Mouse (Mus musculus) left cerebral cortex, postnatal 14 days (tissue): ENCODE data around the gene Slc16a10. TPM values are rescaled to one million over a fixed set of nuclear protein-coding genes. Genes with fewer than 3 reads are reported as not detected.

ENCODE experiments used
- DNase-seq, 2 experiments: peaks; one replicate each; pipeline ENCODE4 v3.0.0; 2021 to 2022; ENCODE audit warnings: low spot score in 2 of 2, mixed read lengths in 1 of 2
- intact Hi-C: fragments of 180-260 bp; cut with DNase I; formaldehyde crosslinking; loops from one replicate; pipeline ENCODE4 v1.15.1; 2025
- total RNA-seq, 2 experiments: library from RNA; stranded (reverse); gene quantifications; 2 replicates each; pipeline ENCODE4 v1.2.3; 2021

The Slc16a10 gene
- total RNA-seq, 2 experiments from 2014 or later, result 2.7 to 3.9 TPM

DNA sequence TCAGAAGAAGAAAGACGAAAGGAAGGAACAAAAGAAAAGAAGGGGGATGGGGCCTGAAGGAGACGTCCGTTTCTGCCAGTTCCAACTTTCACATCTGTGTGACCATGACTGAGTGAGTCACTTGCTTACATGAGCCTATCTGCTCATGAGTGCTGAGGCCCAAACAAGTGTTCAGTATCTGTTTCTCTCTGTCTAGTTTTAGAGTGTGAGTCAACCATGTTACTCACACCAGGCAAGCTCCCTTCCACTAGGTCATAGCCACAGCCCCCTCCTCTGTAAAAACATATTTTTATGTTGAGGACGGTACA is 10.4 kb upstream of the Slc16a10 start:
- no peak for DNase-seq
- intact Hi-C loops, result no loop called here

DNA sequence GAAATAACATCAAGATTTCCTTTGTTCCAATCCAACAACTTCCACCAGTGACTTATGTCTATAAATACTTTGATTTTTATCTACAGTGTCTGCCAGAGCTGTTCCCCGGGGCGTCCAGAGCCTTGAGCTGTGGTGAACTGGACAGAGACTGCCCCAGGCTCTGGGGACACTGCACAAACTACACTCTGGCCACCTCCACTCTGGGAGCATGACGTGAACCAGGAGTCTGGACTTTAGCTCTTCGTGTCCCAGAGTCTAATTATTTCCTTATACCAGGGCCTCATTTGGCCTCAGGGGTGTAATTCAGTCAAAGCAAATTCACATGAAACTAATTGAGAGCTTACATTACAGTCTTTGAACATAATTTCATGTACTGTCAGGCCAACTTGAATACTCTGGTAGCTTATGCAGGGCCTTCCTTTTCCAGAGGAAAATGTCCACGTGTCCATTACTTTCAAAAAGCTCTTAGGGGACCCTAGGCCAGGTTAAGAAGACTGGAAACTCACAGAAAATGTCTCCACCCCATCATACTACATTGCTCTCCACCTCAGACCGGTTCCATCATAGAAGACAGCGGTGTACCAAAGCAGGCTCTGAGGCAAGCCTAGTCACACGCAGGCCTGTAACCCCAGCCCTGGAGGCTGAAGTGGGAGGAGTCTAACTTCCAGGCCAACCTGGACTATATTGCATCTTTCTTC is 9.9 kb upstream of the Slc16a10 start:
- intact Hi-C loops, result no loop called here

DNA sequence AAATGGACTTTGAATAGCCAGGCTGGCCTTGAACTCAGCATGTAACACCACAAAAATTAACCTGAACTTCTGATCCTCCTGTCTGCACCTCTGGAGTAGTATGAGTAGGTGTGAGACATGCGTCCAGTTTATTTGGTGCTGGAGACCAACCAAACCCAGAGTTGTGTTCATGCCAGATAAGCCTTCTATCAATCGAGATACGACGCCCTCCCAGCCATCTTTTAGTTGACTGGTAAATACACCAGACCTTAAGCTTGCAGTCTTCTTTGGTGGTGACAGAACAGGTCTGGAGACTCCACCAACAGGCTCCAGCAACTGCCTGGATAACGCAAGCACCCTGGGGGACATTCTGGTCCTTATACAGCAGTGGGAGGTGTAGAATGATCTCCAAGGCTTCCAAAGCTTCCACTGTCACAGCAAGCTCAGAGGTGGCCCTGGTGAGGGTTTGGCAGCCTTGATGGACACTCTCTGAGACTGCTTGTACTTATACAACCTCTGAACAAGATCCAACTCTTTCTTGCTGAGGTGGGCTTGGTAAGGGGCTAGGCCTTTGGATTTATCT is 7.6 kb upstream of the Slc16a10 start:
- no peak for DNase-seq
- intact Hi-C loops, result no loop called here

More for the DNA sequence above, 9.9 kb upstream of the Slc16a10 start:
- DNase-seq, result no peak

DNA sequence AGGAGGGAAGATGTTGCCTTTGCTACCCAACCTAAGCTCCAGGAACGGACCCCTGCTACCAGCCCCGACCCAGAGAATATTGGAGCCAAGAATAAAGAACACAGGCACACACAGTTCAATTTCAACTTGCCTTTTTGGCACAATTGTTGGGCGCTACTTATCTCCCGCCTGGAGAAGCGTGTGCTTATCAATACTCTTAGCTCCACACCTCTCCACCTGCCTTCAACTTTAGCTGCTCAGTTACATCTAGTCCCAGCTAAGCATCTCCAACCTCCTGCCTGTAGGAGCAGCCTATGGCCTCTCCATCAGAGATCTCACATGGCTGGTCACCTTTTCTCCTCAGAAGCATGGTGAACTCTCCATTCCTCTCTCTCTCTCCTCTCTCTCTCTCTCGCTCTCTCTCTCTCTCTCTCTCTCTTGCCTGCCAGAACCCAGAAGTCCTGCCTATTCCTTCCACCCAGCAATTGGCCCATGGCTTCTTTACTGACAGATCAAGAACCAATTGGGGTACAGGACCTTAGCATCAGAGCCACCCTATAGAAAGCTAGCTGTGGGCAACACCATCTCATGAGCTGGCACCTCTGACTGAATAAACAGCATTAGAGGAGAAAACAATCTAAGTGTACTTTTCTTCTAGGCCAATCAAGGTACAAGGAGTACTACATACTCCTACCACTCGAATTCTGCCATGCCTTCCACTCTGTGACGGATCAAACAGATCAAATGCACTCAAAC is 5.4 kb upstream of the Slc16a10 start:
- intact Hi-C loops, result no loop called here

DNA sequence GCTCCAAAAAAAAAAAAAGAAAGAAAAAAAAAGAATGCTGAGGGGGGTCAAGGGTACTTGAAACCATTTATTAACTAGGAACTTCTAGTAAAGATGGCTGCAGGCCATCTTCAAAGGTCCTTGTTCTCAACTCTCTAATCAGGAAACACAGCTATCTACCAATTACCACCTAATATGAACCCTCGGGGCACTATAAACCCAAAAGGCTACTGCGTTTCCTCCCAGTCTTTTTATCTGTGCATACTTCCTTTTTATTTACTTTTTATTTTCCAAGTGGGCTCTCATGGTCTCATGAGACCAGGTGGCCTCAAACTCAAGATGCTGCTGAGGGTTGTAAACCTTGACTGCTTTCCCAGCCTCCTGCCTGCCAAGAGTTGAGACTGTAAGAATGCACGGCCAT is 4.4 kb upstream of the Slc16a10 start:
- intact Hi-C loops, result no loop called here
- no peak for DNase-seq

More for the DNA sequence above, 5.4 kb upstream of the Slc16a10 start:
- no peak for DNase-seq

DNA sequence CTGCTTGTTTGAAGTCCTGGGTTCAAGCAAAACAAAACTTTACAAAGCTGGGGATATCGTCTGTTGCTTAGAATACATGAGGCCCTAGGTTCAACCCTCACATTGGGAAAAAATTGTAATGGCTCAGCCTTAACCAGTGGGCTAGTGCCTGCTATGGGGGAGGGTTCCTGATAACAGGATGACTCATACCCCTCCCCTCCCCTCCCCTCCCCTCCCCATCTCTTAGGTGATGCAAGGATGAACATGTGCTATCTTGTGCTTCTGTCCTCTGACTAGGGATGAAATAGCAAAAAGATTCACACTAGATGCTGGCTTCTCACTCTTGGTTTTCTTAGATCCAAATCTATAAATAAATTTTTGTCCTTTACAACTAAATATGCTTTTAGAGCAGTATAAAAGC is 2.8 kb upstream of the Slc16a10 start:
- intact Hi-C loops, result no loop called here

DNA sequence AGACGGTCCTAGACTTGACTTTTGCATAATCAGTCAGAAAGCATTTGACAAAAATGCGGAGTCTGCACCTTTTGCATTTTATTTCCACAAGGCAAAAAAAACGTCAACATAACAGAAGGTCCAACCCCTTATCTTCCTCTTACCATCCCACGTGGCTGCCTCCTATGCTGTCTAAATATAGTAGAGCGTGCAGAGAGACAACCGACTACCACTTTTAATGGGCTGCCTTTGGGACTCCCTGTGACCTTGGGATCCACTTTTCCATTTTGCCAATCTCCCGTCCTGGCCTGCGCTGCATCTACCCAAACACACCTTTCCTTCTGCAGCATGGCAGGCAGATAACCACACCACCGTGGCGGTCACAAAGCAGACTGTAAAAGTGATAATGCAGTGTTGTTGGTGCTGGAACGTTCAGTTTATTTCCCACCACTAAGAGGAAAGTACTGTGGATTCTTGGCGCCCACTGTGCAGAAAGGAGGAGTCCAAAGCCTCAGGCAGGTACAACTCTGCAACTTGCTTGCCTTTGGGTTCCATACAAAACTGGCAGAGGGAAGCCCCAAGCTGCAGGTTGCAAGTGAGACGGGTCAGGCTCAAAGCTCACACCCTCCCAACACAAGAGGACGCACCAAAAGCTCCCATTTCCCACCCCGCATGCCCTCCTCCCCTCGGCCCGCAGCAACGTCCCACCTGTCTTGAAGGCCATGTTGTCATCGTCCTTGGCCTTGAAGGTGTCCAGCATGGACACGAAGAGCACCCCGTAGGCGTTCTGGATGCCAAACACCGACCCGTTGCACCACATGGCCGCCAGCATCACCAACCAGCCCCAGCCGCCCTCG is 824 bp downstream of the Slc16a10 start:
- no peak for DNase-seq

More for the DNA sequence above, 2.8 kb upstream of the Slc16a10 start:
- no peak for DNase-seq

DNA sequence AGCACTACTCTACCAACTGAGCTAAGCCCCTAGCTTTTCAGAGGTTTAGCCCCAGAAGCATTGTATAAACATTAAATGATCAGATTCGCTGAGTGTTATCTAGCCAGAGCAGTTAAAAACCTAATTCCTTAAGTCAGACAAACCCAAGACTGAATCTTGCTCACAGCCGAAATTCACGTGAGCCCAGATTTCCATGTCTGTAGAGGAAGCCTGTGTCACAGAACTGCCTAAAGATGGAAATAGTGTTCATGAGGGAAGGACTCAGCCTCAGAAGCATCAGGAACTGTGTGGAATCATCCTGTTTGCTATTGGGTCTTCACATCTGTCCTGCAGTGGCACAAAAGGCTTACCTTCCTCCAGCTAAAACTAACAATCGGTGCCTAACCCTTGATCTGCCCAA is 2.4 kb downstream of the Slc16a10 start:
- intact Hi-C loops, result no loop called here
- no peak for DNase-seq

More for the DNA sequence above, 824 bp downstream of the Slc16a10 start:
- intact Hi-C loops, result no loop called here

DNA sequence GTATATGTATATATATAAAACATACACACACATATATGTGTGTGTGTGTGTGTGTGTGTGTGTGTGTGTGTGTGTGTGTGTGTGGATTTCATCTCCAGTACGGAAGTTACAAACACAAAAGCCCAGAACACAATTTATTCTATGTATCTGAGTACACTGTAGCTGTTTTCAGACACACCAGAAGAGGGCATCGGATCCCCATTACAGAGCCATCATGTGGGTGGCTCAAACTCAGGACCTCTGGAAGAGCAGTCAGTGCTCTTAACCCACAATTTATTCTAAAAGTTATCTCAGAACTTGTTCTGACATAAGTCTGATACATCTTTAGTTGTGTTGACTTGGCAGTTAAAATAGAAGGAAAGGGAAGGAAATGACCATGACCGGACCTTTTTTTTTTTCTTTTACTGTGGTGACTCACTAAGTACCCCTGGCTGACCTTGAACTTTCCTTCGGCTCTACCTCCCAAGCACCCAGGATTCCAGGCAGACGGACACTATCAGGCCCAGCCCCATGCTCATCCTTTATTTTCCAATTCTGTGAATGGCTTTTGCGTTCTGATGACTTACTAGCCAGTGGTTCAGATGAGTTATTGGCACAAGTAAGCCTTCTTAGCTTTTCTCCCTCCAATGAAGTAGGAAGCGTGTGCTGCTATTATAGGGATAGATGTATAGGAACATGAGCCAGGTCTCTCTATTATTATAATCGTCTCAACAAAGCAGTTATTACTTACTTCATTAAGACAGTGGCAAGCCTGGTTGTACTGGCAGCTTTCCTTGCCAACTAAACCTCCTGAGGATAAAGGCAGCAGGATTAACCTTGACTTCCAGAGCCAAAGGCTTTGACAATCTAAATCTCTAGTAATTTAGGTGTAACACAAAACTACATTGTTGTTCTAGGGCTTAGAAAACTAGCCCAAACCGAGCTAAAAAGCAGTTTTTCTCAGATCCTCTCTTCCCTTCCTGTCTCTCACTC is 6.0 kb downstream of the Slc16a10 start:
- intact Hi-C loops, result no loop called here
- no peak for DNase-seq

DNA sequence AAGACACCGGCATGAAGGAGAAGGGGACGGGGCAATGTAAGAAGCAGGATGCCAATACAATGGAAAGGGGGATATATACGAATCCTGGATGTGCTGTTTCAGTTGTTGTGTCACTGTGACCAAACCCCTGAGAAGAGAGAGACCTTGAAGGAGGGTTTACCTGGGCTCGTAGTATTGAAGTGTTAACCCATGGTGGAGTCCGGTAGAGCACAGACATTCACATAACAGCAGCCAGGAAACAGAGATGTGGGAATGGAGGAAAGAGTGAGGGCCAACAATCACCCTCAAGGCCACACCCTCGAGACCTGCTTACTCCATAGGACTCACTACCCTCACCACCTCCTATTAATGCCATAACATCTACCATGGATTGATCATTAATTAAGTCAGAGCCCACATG is 7.2 kb downstream of the Slc16a10 start:
- DNase-seq, result no peak
- intact Hi-C loops, result no loop called here

DNA sequence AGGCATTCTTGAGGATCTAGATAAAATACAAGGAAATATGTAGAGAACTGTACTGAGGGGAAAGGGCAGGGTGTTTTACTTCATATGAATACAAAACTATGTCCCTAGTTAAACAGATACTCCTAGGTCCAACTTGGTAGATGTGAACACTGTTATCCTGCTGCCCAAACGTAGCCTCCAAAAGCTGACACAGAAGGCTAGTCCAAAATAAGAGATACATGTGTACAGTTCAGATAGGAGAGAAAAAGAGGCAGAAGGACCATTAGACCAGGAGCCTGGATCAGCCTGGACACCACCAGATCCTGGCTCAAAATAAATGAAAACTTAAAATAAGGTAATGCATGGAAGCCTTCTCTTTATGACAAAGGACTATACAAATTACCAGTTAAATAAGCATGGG is 8.4 kb downstream of the Slc16a10 start:
- DNase-seq, result no peak
- intact Hi-C loops, result no loop called here

DNA sequence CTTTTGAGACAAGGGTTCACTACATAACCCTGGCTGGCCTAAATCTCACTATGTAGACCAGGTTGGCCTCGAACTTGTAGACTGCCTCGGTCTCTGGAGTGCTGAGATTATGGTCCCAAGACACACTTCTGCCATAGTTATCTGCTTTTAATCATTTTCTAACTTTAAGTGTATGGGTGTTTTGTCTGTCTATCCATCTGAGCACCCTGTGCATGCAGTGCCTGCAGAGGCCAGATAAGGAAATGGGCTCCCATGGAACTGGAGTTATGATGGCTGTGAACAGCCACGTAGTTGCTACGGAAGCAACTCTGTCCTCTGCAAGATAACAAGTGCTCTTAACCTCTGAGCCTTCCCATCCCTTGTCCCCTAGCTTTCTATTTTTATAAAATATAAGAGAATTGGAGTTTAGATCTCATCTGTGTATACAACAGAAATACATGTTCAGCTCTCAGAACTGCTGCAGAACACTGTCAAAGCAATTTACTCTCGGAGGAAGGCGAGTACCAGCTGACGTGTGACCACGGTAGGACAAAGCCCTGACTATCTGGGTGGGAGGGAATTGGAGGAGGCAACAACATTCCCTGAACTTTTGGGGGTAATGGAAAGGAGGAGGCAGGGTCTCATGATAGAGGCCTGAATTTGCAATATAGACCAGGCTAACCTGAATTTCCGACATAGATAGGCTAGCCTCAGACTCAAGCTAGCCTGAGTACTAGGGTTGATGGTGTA is 10.2 kb downstream of the Slc16a10 start:
- intact Hi-C loops, result no loop called here
- DNase-seq, result no peak

DNA sequence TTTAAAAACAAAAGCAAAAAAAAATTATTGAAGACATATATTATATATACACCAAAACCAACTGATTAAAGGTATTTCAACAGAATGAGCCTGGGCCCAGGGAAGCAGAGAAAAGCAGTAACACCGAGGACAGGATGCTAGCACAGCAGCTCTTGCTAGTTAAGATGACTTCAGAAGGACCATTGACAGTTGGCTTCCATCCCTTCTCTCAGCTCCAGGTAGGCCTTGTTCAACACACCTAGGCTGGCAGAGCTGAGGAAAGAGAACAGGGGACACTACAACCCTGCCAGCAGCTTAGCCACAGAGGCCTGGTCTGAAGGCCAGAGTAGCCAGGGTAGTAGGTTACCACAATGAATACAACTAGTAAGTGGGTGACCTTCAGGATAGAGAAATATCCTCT is 11.9 kb downstream of the Slc16a10 start:
- intact Hi-C loops, result no loop called here
- DNase-seq, result no peak

DNA sequence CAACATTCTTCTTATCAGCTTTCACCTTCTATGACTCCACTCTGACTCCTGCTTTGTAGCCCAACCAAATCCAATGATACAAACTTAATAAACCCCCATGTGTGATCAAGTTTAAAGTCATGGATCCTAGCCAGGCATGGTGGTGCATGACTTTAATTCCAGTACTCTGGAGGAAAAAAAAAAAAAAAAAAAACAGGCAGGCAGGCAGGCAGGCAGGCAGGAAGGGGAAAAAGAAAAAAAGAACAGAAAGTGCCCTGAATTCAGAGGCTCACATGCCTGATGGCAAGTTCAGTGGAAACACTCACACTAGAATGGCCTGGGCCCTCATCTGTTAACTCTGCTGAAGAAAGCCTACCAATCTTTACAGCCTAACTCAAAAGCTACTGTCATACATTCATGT is 12.9 kb downstream of the Slc16a10 start:
- intact Hi-C loops, result no loop called here

DNA sequence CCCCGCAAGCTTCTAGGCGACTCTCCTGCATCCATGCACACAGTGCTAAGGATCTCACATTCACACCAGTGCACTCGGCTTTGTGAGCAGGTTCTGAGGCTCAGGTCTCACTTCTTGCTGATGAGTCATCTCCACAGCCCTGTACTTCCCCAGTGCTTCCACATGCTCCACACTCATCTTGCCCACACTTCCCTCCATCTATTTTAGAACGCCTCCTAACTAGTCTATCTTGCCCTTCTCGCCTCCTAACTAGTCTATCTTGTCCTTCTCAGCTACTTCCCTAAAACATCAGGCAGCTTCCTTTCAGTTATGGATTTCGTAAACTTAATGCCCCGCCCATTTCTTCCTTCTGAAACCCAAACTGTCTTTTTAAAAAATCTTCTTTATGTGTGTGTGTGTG is 13.6 kb downstream of the Slc16a10 start:
- DNase-seq, result peak; percentile 36 to 48
- intact Hi-C loops, result no loop called here

More for the DNA sequence above, 12.9 kb downstream of the Slc16a10 start:
- no peak for DNase-seq

DNA sequence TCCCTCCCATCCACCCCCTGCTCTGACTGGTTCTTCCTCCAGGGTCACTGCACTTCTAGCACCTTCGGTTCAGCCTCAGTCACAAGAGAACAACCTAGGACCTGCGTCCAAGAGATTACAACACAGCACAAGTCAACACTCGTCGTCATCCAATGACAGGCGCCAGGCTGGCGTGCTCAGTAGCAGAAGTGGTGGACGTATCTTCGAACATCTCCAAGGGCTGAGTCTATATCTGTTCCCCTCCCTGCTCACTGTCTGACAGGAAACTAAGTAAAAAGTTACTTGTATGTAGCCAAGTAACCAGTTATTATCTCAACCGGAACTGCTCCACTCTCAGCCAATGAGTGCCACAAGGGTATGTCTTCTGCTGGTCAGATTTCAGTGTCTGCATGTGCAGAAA is 16.9 kb downstream of the Slc16a10 start:
- intact Hi-C loops, result no loop called here
- no peak for DNase-seq

DNA sequence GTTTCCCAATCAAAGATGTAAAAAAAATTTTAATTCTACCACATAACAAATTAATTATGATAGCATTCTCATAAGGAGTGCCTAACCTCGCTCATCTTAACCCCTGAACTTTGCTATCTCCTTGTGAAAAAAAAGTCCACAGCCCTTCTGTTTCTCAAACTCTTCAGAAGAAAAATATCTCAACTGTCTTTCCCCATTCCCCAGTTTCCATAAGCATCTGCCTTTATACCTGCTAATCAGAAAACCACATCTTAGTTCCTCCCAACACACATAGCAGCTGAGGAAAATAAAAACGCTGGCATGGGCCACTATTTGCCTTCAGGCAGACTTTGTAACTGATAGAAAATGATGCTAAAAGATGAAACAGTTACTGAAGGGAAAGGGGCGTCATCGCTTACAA is 17.5 kb downstream of the Slc16a10 start:
- intact Hi-C loops, result no loop called here
- no peak for DNase-seq

DNA sequence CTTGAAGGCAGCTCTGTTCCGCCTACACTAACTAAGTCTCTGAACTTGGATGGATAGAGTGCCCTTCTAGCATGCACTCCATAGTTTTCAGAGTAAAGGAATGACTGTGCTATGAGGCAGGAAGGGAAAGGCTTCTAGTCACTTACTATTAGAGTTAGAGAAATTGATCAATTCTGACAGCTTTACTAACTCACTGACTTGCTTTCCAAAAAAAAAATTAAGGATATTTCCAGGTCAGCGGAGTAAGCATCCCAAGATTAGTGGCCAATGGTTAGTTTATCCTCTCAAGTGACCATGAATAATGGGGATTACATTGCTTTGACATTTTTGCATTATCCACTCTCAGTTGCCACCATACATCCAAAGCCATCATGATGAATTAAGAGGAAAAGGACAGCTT is 18.0 kb downstream of the Slc16a10 start:
- no peak for DNase-seq
- intact Hi-C loops, result no loop called here
